Mouse (Mus musculus) ES-Bruce4 (cell line): ENCODE data around the gene Dnajc13.
A peak's percentile ranks its signal among the peaks of the same experiment; 100 is the strongest.

Experiments
- CTCF ChIP-seq: IDR thresholded peaks from one replicate; pipeline ENCODE4 v1.8.1; 2011; ENCODE audit warnings: low read depth, low read length
- EP300 ChIP-seq: IDR thresholded peaks from 2 replicates; pipeline ENCODE4 v1.6.1; 2011; ENCODE audit warnings: low read depth, low read length; ENCODE audit not compliant: insufficient read depth
- POLR2A ChIP-seq: IDR thresholded peaks from one replicate; pipeline ENCODE4 v1.8.1; 2011; ENCODE audit warnings: low read length; ENCODE audit not compliant: insufficient read depth

GRCm38 (mm10) chr9:104123101-104123500 is 139.6 kb downstream of the Dnajc13 start:
- TF ChIP-seq POLR2A (no peak), CTCF (peak; percentile 4), EP300 (no peak)
